Mouse (Mus musculus): Measurements from ENCODE around the gene Gm21964.
A peak's percentile ranks its signal among the peaks of the same experiment; 100 is the strongest.

The Gm21964 gene

DNA sequence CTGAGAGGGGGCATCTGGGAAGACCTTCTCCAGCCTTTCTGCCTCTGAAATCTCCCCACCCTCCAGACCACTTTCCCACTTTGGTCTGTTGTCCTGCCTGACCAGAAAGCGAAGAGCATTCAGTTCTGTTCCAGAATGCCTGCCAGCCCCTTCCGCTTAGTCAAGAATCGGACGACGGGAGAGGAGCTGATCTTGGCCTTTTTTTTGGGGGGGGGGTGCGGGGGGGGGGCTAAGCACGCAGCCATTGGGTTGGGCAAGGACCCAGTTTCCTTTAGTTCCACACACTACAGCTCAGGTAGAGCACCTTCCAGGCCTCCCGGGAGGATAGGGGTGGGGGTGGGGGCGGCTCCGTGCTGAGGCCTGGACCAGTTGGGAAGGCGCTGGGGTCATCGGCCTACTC, at the start of gene Gm21964:
Gm21964 (plus strand) TSS at position 301 of the 400 bp plus-strand sequence.
- DNase-seq, result no peak

DNA sequence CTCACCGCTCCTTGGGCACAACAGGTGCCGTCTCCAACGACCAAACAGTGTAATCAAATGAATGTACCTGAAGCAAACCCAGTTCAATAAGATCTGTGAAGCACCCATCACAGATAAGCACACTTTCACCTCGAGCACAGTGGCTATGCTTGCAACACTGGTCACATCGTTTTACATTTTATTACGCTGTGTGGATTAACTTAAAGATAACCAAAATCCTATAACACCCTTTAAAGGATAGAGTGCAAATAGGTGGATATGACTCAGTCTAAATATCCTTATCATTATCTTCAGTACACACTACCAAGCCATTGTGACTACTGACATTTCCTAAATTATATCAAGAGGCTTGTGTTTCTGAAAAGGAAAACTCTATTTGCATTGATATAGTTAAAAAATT, 49.8 kb upstream of the Gm21964 start:
- DNase-seq, result no peak

DNA sequence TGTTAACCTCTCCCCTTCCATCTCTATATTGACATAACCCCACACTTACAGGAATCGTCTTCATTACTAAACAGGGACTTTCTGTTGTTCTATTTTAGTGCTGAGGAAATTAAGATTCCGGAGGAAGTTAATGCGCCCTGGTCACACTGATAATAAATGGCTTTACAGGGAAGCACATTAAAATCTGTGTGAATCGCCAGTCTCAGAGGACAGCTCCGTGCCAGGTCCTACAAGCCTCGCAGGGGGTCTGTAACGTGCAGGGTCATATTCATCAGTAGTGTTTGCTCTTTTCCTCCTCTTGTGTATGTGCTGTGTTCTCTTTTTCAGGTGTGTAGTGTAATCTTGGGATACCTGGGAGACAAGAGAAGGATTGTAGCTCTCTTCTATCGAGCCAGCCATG, 42.8 kb upstream of the Gm21964 start:
- no peak for DNase-seq

DNA sequence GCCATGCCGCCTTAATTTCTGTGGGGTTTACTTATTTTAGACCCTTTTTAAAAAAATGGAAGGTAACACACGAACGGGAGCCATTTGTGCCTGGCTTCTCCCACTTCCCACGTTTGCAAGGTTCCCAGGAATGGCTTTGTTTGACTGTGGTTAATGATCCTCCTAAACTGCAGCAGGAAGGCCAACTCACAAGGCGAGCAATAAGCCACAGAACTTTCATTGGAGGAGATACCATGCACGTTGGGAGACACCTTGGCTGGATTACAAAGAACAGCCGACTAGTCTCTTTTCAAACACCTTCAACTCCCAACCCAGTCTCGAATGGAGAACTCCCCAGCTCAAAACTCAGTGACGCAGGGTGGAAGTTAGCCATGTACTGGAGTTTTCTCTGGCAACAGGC, 36.8 kb upstream of the Gm21964 start:
- no peak for DNase-seq

DNA sequence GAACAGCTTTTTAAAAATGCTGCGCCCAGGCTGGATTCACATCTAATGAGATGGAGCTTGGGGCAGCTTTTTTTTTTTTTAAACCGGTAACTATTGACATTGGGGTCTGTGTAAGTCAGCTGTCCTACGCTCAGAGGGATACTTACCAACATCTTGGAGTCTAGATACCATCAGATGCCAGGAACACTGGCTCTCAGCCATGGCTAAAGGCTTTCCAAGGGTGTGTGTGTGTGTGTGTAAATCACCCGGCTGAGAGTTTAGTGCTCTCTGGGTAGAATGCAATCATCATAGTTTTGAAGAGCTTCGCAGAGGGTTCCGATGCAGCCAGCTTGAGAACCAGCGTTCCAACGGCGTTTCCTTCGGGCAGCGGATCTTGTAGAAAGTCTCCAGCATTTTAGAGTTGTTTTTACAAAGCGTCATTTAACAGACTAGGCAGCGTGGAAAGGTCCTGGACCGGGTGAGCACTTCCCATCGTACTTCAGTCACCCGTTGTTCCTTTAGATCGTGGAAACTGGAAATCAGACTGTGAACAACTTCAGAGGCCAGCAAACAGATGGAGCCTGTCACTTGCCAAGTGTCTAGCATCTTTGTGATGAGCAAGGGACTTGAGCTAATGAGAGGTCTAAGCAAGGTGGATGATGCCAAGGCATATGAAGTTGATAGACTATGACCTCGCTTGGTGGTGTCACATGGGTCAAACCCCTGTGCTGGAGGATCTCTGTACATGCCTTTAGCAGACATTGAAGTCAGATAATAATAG, 36.2 kb upstream of the Gm21964 start:
- DNase-seq, result no peak

DNA sequence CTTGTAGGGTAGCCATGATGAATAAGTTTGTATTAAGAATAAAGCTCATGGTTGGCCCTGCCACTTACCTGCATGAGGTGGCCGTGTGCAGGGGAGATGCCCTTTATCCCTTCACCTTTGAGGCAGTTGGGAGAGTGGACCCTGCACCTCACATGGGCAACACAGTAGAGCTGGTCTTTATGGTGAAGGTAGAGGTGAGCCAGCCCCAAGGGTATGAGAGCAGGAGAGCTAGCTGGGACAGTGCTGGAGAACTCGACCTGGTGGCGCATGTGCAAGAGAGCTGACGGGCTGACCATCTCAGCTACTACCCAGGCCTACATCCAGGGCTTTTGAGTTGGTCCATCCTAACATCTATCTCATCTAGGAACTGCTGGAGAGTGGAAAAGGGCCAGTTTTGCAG, 35.3 kb upstream of the Gm21964 start:
- DNase-seq, result no peak

DNA sequence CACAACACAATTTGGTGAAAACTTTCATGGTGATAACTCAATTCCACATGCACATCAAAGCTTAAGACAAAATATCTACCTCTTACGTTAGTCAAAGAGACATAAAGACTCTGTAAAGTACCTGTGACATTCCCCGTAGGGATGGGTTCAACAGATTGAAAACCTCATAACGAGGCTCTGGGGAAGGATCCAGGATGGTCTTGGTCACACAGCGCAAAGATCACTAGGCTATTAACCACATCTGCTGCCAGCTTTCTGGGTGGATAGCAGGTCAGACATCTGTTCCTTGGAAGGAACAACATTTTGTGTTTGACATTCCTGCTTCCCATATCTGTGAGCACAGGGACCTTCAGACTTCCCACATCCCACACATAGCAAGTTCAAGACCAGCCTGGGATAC, 31.3 kb upstream of the Gm21964 start:
- DNase-seq, result no peak

DNA sequence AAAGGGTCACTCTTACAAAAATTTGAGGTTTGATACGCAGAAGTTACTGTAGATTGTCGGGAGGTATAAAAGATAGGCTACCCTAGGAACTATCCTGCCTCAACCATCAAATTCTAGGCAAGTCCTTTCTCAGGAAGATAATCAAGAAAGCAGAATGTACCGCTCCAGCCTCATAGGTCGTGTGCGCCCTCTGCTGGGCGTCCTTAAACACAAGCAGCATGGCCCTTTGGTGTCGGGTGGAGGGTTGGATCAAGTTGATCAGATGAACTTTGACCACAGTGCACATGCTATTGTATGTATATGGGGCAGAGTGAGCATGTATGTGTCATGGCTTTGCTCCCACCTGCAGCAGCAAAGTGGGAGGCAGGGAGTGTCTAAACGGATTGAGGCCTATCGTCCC, 29.4 kb upstream of the Gm21964 start:
- DNase-seq, result peak; percentile 41 to 82

DNA sequence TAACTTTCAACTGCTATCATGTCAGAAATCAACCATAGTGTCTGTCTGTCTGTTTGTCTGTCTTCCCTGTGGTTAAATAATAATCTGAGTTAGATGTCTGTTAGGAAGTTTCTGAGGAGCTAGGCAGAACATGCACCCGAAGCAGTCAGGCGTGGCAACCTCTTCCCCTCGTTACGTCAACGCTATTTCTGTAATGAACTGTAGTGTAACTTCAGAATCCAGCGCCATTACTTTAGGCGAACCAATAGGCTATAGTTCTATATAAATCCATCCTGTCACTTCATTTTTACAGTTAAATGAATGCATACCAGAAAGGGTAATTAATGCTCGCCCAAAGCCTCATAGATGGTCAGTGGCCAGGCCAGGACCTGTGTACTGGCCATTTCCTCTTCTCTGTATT, 26.5 kb upstream of the Gm21964 start:
- peak; percentile 8 to 23 for DNase-seq

DNA sequence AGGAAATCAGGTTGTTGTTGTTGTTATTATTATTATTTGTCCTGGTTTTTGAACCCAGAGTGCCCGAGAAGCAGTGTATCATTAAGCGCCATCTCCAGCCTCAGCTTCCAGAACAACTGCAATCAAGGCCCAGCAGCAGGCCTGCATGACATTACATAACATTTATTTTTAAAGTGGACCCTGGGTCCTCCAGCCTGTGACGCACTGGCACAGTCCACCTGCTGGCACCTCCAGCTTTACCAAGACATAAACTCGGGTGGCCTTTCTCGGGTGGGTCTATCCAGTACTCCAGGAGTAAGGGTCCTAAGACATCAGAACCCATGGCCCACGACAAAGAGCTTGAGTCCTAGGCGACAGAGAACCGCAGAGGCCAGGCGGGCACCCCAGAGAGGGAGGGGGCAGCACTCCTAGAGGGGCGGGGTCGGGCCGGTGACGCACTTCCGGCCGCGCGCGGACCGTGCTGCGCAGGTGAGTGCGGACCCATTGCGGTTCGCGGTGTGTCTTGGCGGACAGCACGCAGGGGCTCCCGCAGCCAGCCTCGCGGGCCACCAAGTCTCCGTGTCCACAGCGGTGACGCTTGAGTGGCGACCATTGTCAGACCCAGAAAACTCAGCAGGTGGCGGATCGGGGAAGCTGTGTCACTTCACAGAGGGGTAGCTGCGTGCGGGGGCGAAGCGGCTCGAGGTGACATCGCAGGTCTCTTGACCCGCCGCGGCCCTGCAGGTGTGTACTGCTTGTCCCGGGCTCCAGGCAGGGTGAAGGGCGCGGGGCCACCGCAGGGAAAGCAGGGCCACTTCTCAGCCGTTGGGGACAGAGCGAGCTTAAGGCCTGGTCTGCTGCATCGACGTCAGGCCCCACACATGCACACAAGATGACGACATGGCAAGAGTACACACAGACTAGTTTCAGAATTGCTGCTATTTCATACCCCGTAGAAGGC, 21.5 kb upstream of the Gm21964 start, which contains the start of gene Zfp612:
Zfp612 (plus strand) TSS at position 465 of the 940 bp plus-strand sequence.
- DNase-seq, result peak; percentile 57 to 82

DNA sequence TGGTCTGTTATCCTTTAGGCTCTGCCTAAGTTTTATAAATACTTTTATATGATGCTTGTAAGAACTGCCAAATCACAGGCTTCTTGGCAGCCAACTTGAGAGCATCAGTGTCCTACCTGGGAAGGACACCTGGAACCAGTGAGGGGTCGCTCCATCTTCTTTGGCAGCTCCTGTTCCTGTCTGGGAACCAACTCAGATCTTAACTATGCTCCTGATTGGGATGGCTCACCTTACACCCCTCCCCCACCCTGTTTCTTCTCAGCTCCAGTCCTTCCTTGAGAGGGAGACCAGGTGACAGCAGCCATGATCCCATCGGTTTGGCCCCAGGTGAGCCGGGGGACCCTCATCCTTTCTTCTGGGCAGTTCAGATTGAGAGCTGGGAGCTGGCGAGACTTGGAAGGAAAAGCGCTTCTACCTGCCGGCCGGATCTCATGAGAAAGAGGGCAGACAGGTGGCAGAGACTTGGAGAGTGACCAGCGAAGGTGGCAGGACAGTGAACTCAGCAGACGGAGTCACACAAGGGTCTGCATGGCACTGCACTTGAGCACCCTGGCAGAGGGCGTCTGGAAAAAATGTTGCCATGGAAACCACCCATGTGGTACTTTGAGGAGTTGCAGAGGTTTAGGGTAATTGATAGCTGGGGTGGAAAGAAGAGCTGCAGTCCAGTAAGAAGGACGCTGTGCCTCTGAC, 18.4 kb upstream of the Gm21964 start:
- DNase-seq, result no peak

DNA sequence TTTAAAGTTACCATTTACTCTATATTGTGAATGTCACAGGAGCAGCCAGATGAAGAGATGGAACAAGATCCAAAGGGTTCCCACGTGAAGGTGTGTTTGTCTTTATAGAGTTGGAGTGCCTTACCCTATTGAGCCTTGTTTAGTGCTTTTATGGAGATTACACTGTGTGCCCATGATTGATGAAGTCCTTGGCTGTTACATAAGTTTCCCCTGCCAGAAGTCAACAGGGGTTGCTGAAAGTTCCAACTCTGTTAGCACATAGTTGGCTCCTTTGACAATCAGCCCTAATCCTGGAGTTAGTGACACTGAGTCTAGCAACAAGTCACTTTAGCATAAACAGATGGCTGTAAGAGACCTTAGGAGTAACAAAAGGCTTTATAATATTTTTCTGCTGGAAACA, 9.1 kb upstream of the Gm21964 start:
- no peak for DNase-seq

DNA sequence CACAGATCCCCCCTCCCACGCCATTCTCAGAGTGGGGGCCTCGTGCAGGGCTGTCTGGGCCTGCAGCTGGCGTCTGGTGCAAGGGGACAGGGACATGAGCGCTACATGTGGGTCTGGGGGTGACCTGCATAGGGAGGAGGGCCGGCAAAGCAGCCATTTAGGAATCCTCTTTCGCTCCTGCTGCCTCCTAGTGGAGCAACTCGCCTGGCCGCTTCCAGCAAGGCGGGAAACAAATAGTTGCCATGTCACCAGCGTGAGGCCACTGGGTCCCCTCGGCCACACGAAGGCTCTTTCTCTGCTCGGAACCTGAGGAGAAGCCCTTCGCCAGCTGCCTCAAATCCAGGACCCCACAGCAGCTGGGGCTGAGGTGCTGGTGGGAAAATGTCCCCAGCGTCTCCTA, 669 bp downstream of the Gm21964 start:
- DNase-seq, result no peak

DNA sequence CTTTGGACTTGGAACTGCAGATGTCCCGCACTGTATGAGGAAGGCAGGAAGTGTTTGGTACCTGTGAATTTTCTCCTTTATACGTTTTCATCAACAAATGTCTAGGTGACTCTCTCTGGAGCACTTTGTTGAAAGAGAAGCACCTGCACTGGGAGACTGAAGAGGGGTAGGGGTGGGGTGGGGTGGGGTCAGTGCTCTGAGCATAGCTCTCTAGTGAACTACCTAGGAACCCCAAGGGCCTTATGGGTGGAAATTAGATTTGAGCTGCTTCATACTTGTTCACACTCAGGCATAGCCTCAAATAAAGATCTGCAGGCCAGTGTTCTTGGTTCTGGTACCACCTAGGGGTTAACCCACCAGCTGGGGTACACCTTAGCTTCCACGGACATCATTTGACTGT, 1.6 kb downstream of the Gm21964 start, which contains the start of gene Gm17720:
Gm17720 (minus strand) TSS at position 101 of the 400 bp plus-strand sequence.
- DNase-seq, result peak in 1 of 2 experiments; percentile 13

DNA sequence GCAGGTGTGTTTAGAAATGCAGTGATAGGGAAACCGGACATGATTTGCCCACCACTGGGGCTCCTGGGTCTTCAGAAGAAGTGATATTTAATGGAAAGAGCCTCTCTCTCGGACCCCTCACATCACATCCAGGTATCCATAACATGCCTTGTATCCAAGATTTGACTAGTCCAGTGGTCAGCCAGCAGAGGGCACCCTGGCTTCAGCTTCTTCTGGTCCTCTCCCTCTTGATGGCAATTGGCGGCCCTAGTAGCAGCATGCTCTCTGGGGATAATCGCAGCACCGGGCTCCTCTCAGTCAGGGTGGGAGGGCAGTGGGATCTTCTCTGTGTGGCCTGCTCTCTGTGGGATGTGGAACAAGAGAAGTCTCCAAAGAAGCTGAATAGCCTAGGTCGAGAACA, 18.7 kb downstream of the Gm21964 start:
- DNase-seq, result peak; percentile 1 to 55

DNA sequence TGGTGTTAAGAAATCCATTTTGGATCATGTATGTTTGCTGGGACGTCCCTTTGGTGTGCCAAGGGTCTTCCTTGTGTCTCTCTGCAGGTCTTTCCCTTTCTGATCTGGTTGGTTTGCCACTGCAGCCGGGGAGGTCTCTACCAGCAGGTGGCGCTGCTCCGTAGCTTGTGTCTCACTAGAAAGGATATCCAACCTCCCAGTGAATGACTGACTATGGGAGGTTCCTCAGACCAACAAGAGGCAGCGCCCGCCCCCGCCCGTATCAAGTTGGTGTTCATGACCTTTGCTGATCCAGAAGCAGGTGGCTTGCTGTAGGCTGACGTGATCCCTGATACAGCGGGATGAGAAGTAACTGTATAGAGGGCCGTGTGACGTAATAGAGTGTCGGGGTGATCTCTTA, 29.5 kb downstream of the Gm21964 start:
- DNase-seq, result peak; percentile 70 to 91

DNA sequence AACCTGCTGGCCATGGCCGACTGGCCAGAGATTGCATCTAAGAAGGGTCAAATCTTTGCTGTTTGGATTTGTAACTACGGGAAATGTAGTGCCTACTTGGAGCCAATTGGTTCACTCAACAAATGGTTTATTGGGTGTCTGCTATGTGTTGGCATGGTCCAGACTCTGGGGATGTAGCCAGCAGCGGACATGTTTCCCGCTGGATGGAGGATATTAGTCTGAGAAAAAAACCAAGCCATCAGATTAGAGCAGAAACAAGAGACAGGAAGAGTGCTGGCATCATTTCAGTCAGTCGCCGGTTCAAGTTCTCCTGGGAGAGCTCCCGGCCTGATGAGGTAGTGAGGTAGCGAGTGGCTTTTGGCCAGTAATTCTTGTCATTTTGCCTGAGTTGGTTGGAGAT, 33.2 kb downstream of the Gm21964 start:
- no peak for DNase-seq

DNA sequence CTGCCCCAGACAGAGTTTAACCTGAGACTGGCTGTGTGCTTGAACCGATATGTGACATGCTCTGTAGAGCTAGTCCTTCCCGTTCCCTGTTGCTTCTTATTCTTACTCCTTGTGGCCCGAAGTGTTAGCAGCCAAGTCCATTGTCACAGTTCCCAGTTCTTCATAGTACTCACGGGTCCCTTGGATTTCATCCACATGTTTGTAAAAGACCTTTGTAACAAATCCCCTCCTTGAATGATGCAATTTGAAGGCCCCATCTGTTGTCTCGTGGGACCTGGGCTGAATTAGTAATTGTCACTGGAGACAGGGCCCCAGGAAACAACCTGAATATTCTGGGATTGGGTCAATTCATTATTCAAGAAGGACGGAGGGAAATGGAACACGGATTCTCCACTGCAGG, 34.5 kb downstream of the Gm21964 start:
- no peak for DNase-seq

DNA sequence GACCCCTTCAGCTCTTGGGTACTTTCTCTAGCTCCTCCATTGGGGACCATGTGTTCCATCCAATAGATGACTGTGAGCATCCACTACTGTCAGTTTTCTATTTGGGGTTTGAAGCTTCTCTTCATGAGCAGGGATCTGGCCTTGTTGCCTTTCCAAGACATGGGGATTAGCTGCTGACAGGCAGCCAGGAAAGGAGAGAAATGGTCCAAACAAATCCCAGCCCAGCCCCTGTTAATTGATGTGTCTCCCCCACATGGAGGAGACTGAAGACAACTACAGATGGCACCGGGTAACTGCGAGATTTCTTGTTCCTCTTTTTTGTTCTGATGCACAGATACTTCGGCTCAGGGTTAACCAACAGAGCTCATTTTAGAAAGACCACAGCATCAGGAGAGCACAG, 39.1 kb downstream of the Gm21964 start:
- DNase-seq, result no peak

DNA sequence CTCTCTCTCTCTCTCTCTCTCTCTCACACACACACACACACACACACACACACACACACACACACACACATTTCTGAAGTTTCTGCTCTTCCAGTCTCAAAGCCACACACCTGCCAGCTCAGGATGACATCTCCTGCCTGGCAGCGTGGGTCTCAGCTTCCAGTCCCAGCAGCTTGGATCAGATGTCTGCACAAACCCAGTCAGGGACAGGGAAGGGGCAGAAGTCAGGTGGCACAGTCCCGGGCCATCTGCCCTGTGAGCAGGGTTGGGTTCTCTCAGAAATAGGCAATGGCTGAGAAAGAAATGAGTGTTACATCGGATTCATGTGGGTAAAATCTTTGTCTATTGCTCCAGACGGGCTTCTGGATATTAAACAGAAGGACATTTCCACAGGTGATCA, 39.8 kb downstream of the Gm21964 start:
- no peak for DNase-seq

DNA sequence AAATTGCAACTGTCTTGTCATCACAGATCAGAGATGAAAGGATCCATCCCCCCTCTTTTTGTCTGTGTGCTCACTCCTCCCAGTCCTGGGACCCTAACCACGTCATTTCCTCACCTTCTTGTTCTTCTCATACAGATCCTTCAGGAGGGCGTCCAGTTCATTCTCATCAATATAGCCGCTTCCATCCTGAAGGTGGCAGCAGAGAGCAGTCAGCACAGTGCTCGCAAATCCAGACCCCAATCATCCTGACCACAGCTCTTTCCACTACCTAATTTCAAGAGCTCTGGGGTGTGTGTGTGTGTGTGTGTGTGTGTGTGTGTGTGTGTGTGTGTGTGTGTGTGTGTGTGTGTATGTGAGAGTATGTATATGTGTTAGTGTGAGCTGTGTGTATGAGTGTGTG, 44.5 kb downstream of the Gm21964 start:
- DNase-seq, result peak; percentile 39 to 75

DNA sequence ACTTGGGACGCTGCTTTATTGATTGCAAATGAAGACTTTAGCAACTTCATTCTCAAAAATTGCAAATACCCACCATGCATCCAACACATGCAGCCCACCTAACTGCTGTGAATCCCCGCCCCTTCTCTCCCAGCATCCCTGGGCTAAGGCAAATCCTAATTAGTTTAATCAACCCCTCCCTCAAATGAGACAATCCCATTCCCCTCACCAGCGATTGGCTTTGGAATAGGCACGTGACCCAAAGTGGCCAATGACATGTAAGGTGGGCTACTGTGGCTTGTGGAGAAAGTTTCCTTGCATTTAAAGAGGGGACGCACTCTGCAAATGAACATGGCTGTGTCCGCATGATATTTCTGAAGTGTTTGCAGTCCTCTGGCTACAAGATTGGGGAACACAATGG, 51.9 kb downstream of the Gm21964 start:
- DNase-seq, result no peak

Data from kidney, postnatal 36 days (tissue).